Mouse (Mus musculus) embryonic facial prominence, embryonic 11.5 days (tissue): Measurements from ENCODE around the gene Shroom3. TPM values are rescaled to one million over a fixed set of nuclear protein-coding genes. Genes with fewer than 3 reads are reported as not detected.

Experiments
- ATAC-seq: fragments of 200-750 bp; cut with Nextera tagmentation; replicated peaks from 2 replicates; pipeline ENCODE4 v1.8.0; 2017; ENCODE audit warnings: low read depth; ENCODE audit not compliant: insufficient number of reproducible peaks, low FRiP score, low TSS enrichment
- DNase-seq: peaks from one replicate; pipeline ENCODE4 v3.0.0-alpha.2; 2015; ENCODE audit warnings: low spot score
- H3K27ac ChIP-seq: fragments of 300-500 bp; sonication (generic); replicated peaks from 2 replicates; pipeline ENCODE4 v1.5.1; 2014; ENCODE audit warnings: mild to moderate bottlenecking, low read depth, low read length, control low read depth
- H3K27me3 ChIP-seq: fragments of 300-500 bp; sonication (generic); 2 replicates; pipeline ENCODE4 v1.6.1; 2014; ENCODE audit warnings: mild to moderate bottlenecking, low read length, moderate library complexity, mixed read lengths; ENCODE audit not compliant: control insufficient read depth, insufficient read depth
- H3K36me3 ChIP-seq: fragments of 300-500 bp; sonication (generic); replicated peaks from 2 replicates; pipeline ENCODE4 v1.6.1; 2014; ENCODE audit warnings: low read depth, mild to moderate bottlenecking, low read length, moderate library complexity, mixed read lengths; ENCODE audit not compliant: control insufficient read depth, insufficient read depth
- H3K4me1 ChIP-seq: fragments of 300-500 bp; sonication (generic); 2 replicates; pipeline ENCODE4 v1.6.1; 2014; ENCODE audit warnings: low read length, mixed read lengths; ENCODE audit not compliant: control insufficient read depth, insufficient read depth
- H3K4me2 ChIP-seq: fragments of 300-500 bp; sonication (generic); 2 replicates; pipeline ENCODE4 v1.6.1; 2014; ENCODE audit warnings: low read depth, mild to moderate bottlenecking, control low read depth, low read length, moderate library complexity
- H3K4me3 ChIP-seq: fragments of 300-500 bp; sonication (generic); 2 replicates; pipeline ENCODE4 v1.5.1; 2014; ENCODE audit warnings: low read depth, low read length, control low read depth
- H3K9ac ChIP-seq: fragments of 300-500 bp; sonication (generic); replicated peaks from 2 replicates; pipeline ENCODE4 v1.6.1; 2014; ENCODE audit warnings: mild to moderate bottlenecking, control low read depth, low read length
- H3K9me3 ChIP-seq: fragments of 300-500 bp; sonication (generic); replicated peaks from 2 replicates; pipeline ENCODE4 v1.6.1; 2016; ENCODE audit warnings: mild to moderate bottlenecking, low read length, inconsistent platforms, mixed read lengths; ENCODE audit not compliant: control insufficient read depth
- WGBS: fragments of 180-500 bp; shearing (Covaris S2); extraction: QIAGEN DNeasy Blood & Tissue Kit; methylation state at CpG from one replicate; pipeline ENCODE4 v1.1.7; 2014; 5-methylcytosine and 5-hydroxymethylcytosine counted together
- polyA plus RNA-seq: library from polyadenylated mRNA; unstranded; fragments of >200 nt; fragmentation: Nextera tagmentation; extraction: Ambion mirVana; gene quantifications from 2 replicates; pipeline ENCODE4 v1.2.1, GENCODE M21; 2014

The Shroom3 gene
- polyA plus RNA-seq, 1 experiment from 2014 or later: 2.2 TPM

- Histone ChIP-seq H3K4me2 (no peak overlapping the region), H3K4me3 (no peak overlapping the region), H3K27me3 (no peaks in the 10 kb centered on the region), H3K9ac (no peak overlapping the region), H3K9me3 (no peaks in the 10 kb centered on the region), H3K27ac (no peak overlapping the region), H3K36me3 (no peaks in the 10 kb centered on the region), H3K4me1 (no peaks in the 10 kb centered on the region)
- WGBS: 77% methylated on average over 8 of the region's 8 CpGs
- no peak for ATAC-seq
- no peak for DNase-seq
Measured at GRCm38 (mm10) chr5:92778395-92778794, 95.2 kb downstream of the Shroom3 start.

- H3K4me3 ChIP-seq: no peak overlapping the region
- H3K9me3 ChIP-seq: no peaks in the 10 kb centered on the region
- H3K36me3 ChIP-seq: no peaks in the 10 kb centered on the region
- no peak for DNase-seq
- no peak overlapping the region for H3K9ac ChIP-seq
- no peaks in the 10 kb centered on the region for H3K4me1 ChIP-seq
- no peaks in the 10 kb centered on the region for H3K27me3 ChIP-seq
- ATAC-seq: no peak
- H3K4me2 ChIP-seq: no peak overlapping the region
- no peak overlapping the region for H3K27ac ChIP-seq
Measured at GRCm38 (mm10) chr5:92781082-92781481, 97.8 kb downstream of the Shroom3 start.

- 49% methylated on average over 6 of the region's 6 CpGs for WGBS
- no peaks in the 10 kb centered on the region for H3K9me3 ChIP-seq
- no peak for DNase-seq
Measured at GRCm38 (mm10) chr5:92784037-92784860, 101.0 kb downstream of the Shroom3 start.

GRCm38 (mm10) chr5:92785870-92786436 lies 102.7 kb downstream of the Shroom3 start:
- ATAC-seq (no peak), DNase-seq (no peak)
- H3K27me3 ChIP-seq: no peaks in the 10 kb centered on the region
- H3K9me3 ChIP-seq: no peaks in the 10 kb centered on the region
- H3K4me3 ChIP-seq: no peak overlapping the region
- no peak overlapping the region for H3K9ac ChIP-seq
- H3K4me2 ChIP-seq: no peak overlapping the region
- H3K36me3 ChIP-seq: no peaks in the 10 kb centered on the region
- H3K4me1 ChIP-seq: no peaks in the 10 kb centered on the region
- no peak overlapping the region for H3K27ac ChIP-seq
- WGBS: 83% methylated on average over 11 of the region's 11 CpGs

More at GRCm38 (mm10) chr5:92784037-92784860, 101.0 kb downstream of the Shroom3 start:
- ATAC-seq: no peak
- H3K4me3 ChIP-seq: no peak overlapping the region
- no peaks in the 10 kb centered on the region for H3K27me3 ChIP-seq
- H3K9ac ChIP-seq: no peak overlapping the region
- no peak overlapping the region for H3K27ac ChIP-seq
- H3K4me2 ChIP-seq: no peak overlapping the region
- no peaks in the 10 kb centered on the region for H3K4me1 ChIP-seq
- H3K36me3 ChIP-seq: no peaks in the 10 kb centered on the region

- no peak for ATAC-seq
- no peaks in the 10 kb centered on the region for H3K36me3 ChIP-seq
- H3K4me3 ChIP-seq: no peak overlapping the region
- no peaks in the 10 kb centered on the region for H3K4me1 ChIP-seq
- H3K9me3 ChIP-seq: no peaks in the 10 kb centered on the region
- no peak overlapping the region for H3K27ac ChIP-seq
- no peak for DNase-seq
- WGBS: 59% methylated on average over 8 of the region's 8 CpGs
- H3K4me2 ChIP-seq: no peak overlapping the region
- no peak overlapping the region for H3K9ac ChIP-seq
- H3K27me3 ChIP-seq: no peaks in the 10 kb centered on the region
Measured at GRCm38 (mm10) chr5:92788990-92789389, 105.8 kb downstream of the Shroom3 start.

- no peak for DNase-seq
Measured at GRCm38 (mm10) chr5:92796089-92796990, 113.1 kb downstream of the Shroom3 start.

GRCm38 (mm10) chr5:92797981-92798380 lies 114.7 kb downstream of the Shroom3 start:
- Histone ChIP-seq H3K27me3 (no peaks in the 10 kb centered on the region), H3K27ac (no peak overlapping the region), H3K4me2 (no peak overlapping the region), H3K36me3 (no peaks in the 10 kb centered on the region), H3K9me3 (no peaks in the 10 kb centered on the region), H3K4me1 (no peaks in the 10 kb centered on the region), H3K9ac (no peak overlapping the region), H3K4me3 (no peak overlapping the region)
- ATAC-seq: no peak
- WGBS: 80% methylated on average over 3 of the region's 3 CpGs
- DNase-seq: no peak

More at GRCm38 (mm10) chr5:92796089-92796990, 113.1 kb downstream of the Shroom3 start:
- H3K27ac ChIP-seq: no peak overlapping the region
- no peak for ATAC-seq
- no peaks in the 10 kb centered on the region for H3K4me1 ChIP-seq
- no peaks in the 10 kb centered on the region for H3K9me3 ChIP-seq
- no peak overlapping the region for H3K4me2 ChIP-seq
- no peak overlapping the region for H3K9ac ChIP-seq
- H3K4me3 ChIP-seq: no peak overlapping the region
- WGBS: 34% methylated on average over 11 of the region's 11 CpGs
- no peaks in the 10 kb centered on the region for H3K27me3 ChIP-seq
- H3K36me3 ChIP-seq: no peaks in the 10 kb centered on the region
